Mouse (Mus musculus) heart, postnatal 36 days (tissue): ENCODE measurements around the gene Fbxw8. TPM values are rescaled to one million over a fixed set of nuclear protein-coding genes. Genes with fewer than 3 reads are reported as not detected.

Experiments
- DNase-seq, 2 experiments: peaks; one replicate each; pipeline ENCODE4 v3.0.0; 2021 to 2022
- intact Hi-C: fragments of 180-260 bp; cut with DNase I; formaldehyde crosslinking; loops from one replicate; pipeline ENCODE4 v1.15.1; 2025
- total RNA-seq, 2 experiments: library from RNA; stranded (reverse); gene quantifications; 2 replicates each; pipeline ENCODE4 v1.2.3; 2021

The Fbxw8 gene
- total RNA-seq, 2 experiments from 2014 or later = 39.0 to 42.7 TPM

- no peak for DNase-seq
- intact Hi-C loops = loop anchor here (5.0 kb wide), 1 partner anchor 43 kb away; no protein-coding TSS in a partner anchor
These were observed 5.4 kb upstream of the Fbxw8 start for GRCm38 (mm10) chr5:118160691-118161090.

- no peak for DNase-seq
- intact Hi-C loops = no loop called here
These were observed 1.7 kb upstream of the Fbxw8 start for GRCm38 (mm10) chr5:118156976-118157375.

GRCm38 (mm10) chr5:118155565-118155947 is 292 bp upstream of the Fbxw8 start:
- intact Hi-C loops = no loop called here
- DNase-seq = no peak

GRCm38 (mm10) chr5:118149711-118150110 is 5.6 kb downstream of the Fbxw8 start:
- intact Hi-C loops = loop anchor here (2.0 kb wide), 1 partner anchor 21 kb away; no protein-coding TSS in a partner anchor

GRCm38 (mm10) chr5:118147264-118147663 is 8.0 kb downstream of the Fbxw8 start:
- DNase-seq = no peak
- intact Hi-C loops = no loop called here

More at GRCm38 (mm10) chr5:118149711-118150110, 5.6 kb downstream of the Fbxw8 start:
- DNase-seq = no peak

GRCm38 (mm10) chr5:118145999-118146679 is 9.1 kb downstream of the Fbxw8 start:
- intact Hi-C loops = no loop called here
- DNase-seq = peak; percentile 40 to 59

GRCm38 (mm10) chr5:118145458-118145857 is 9.8 kb downstream of the Fbxw8 start:
- no peak for DNase-seq
- intact Hi-C loops = no loop called here

- no peak for DNase-seq
- intact Hi-C loops = no loop called here
These were observed 10.5 kb downstream of the Fbxw8 start for GRCm38 (mm10) chr5:118144770-118145169.

GRCm38 (mm10) chr5:118144327-118144726 is 10.9 kb downstream of the Fbxw8 start:
- no peak for DNase-seq
- intact Hi-C loops = no loop called here

GRCm38 (mm10) chr5:118143211-118144026 is 11.8 kb downstream of the Fbxw8 start:
- DNase-seq = peak; percentile 56 to 74
- intact Hi-C loops = no loop called here

GRCm38 (mm10) chr5:118142471-118142870 is 12.8 kb downstream of the Fbxw8 start:
- no peak for DNase-seq
- intact Hi-C loops = no loop called here

GRCm38 (mm10) chr5:118139630-118140029 is 15.6 kb downstream of the Fbxw8 start:
- DNase-seq = peak in 1 of 2 experiments; percentile 33
- intact Hi-C loops = no loop called here

- DNase-seq = no peak
- intact Hi-C loops = no loop called here
These were observed 18.9 kb downstream of the Fbxw8 start for GRCm38 (mm10) chr5:118136391-118136790.

GRCm38 (mm10) chr5:118128651-118129050 is 26.6 kb downstream of the Fbxw8 start:
- DNase-seq = no peak
- intact Hi-C loops = loop anchor here (2.0 kb wide), 1 partner anchor 20 kb away; no protein-coding TSS in a partner anchor

GRCm38 (mm10) chr5:118128208-118128607 is 27.1 kb downstream of the Fbxw8 start:
- DNase-seq = no peak
- intact Hi-C loops = loop anchor here (2.0 kb wide), 1 partner anchor 21 kb away; no protein-coding TSS in a partner anchor

GRCm38 (mm10) chr5:118126671-118127070 is 28.6 kb downstream of the Fbxw8 start:
- intact Hi-C loops = no loop called here
- DNase-seq = no peak

- intact Hi-C loops = no loop called here
- DNase-seq = no peak
These were observed 32.2 kb downstream of the Fbxw8 start for GRCm38 (mm10) chr5:118123096-118123495.

- no peak for DNase-seq
- intact Hi-C loops = no loop called here
These were observed 33.3 kb downstream of the Fbxw8 start for GRCm38 (mm10) chr5:118121928-118122327.

- no peak for DNase-seq
- intact Hi-C loops = no loop called here
These were observed 34.6 kb downstream of the Fbxw8 start for GRCm38 (mm10) chr5:118120670-118121069.

- DNase-seq = no peak
- intact Hi-C loops = loop anchor here (5.0 kb wide), 1 partner anchor 43 kb away; the partner anchor contains the start of gene Hrk
These were observed 36.3 kb downstream of the Fbxw8 start for GRCm38 (mm10) chr5:118118922-118119321.

- intact Hi-C loops = loop anchor here (5.0 kb wide), 1 partner anchor 44 kb away; the partner anchor contains the start of gene Hrk
- DNase-seq = no peak
These were observed 36.9 kb downstream of the Fbxw8 start for GRCm38 (mm10) chr5:118118351-118118750.
